Mouse (Mus musculus) thymus, adult 2 months (tissue): Measurements from ENCODE around the gene Olfr642. TPM values are rescaled to one million over a fixed set of nuclear protein-coding genes. Genes with fewer than 3 reads are reported as not detected.

Experiments
- DNase-seq: peaks from one replicate; pipeline ENCODE4 v3.0.0; 2021
- H3K27ac ChIP-seq: fragments of 200-500 bp; 2 replicates; pipeline ENCODE4 v1.5.1; 2012; ENCODE audit warnings: low read length, control low read depth; ENCODE audit not compliant: control insufficient read depth, insufficient read depth
- H3K27me3 ChIP-seq: fragments of 200-500 bp; 2 replicates; pipeline ENCODE4 v1.6.1; 2012; ENCODE audit warnings: mild to moderate bottlenecking, low read length, moderate library complexity, mixed read lengths; ENCODE audit not compliant: control insufficient read depth, insufficient read depth
- H3K36me3 ChIP-seq: fragments of 200-500 bp; 2 replicates; pipeline ENCODE4 v1.6.1; 2012; ENCODE audit warnings: mild to moderate bottlenecking, low read length, moderate library complexity; ENCODE audit not compliant: control insufficient read depth, insufficient read depth
- H3K4me1 ChIP-seq: fragments of 200-500 bp; replicated peaks from 2 replicates; pipeline ENCODE4 v1.6.1; 2012; ENCODE audit warnings: low read length; ENCODE audit not compliant: control insufficient read depth, insufficient read depth
- H3K4me3 ChIP-seq: fragments of 200-500 bp; 2 replicates; pipeline ENCODE4 v1.5.1; 2012; ENCODE audit warnings: mild to moderate bottlenecking, low read length, control low read depth, moderate library complexity; ENCODE audit not compliant: control insufficient read depth, insufficient read depth
- CTCF ChIP-seq: fragments of 200-500 bp; IDR thresholded peaks from 2 replicates; pipeline ENCODE4 v1.5.1; 2012; ENCODE audit warnings: mild to moderate bottlenecking, control low read depth, low read length, moderate library complexity, borderline replicate concordance; ENCODE audit not compliant: control insufficient read depth, poor library complexity, insufficient read depth; ENCODE audit errors: extremely low read depth
- POLR2A ChIP-seq: fragments of 200-500 bp; IDR thresholded peaks from 2 replicates; pipeline ENCODE4 v1.6.1; 2012; ENCODE audit warnings: mild to moderate bottlenecking, low read length, control low read depth, moderate library complexity; ENCODE audit not compliant: control insufficient read depth, poor library complexity, insufficient read depth; ENCODE audit errors: extremely low read depth
- WGBS: fragments of 180-500 bp; shearing (Covaris S2); methylation state at CpG from one replicate; pipeline ENCODE4 v1.1.7; 2018; 5-methylcytosine and 5-hydroxymethylcytosine counted together
- polyA plus RNA-seq: library from polyadenylated mRNA; depleted of rRNA; stranded (reverse); fragments of >200 nt; gene quantifications from 2 replicates; pipeline ENCODE4 v1.2.3, GENCODE M21; 2012; rRNA removed

Gene Olfr642
- polyA plus RNA-seq, 1 experiment, result not detected

- Histone ChIP-seq H3K27me3 (no peaks in the 10 kb centered on the region), H3K4me3 (no peak overlapping the region), H3K27ac (no peak overlapping the region), H3K36me3 (no peaks in the 10 kb centered on the region), H3K4me1 (no peaks in the 10 kb centered on the region)
- no peak for DNase-seq
- TF ChIP-seq POLR2A (no peak), CTCF (no peak)
- 91% methylated on average over 3 of the region's 3 CpGs for WGBS
Measured at GRCm38 (mm10) chr7:104026978-104027377, 25.5 kb downstream of the Olfr642 start.

- Histone ChIP-seq H3K27ac (no peak within 1 kb of the TSS), H3K36me3 (no peaks in the 10 kb centered on the region), H3K27me3 (no peaks in the 10 kb centered on the region), H3K4me3 (no peak within 1 kb of the TSS), H3K4me1 (no peaks in the 10 kb centered on the region)
- TF ChIP-seq CTCF (no peak), POLR2A (no peak)
- WGBS, result 95% methylated on average over 6 of the region's 6 CpGs
- DNase-seq, result no peak
Measured at GRCm38 (mm10) chr7:104025473-104025872, 27.0 kb downstream of the Olfr642 start, which contains the start of gene Olfr640. Olfr640 (minus strand) TSS chr7:104025573.

GRCm38 (mm10) chr7:104021651-104022050 is 30.8 kb downstream of the Olfr642 start:
- Histone ChIP-seq H3K27ac (no peak overlapping the region), H3K4me1 (no peaks in the 10 kb centered on the region), H3K36me3 (no peaks in the 10 kb centered on the region), H3K27me3 (no peaks in the 10 kb centered on the region), H3K4me3 (no peak overlapping the region)
- 95% methylated on average over 6 of the region's 6 CpGs for WGBS
- TF ChIP-seq POLR2A (no peak), CTCF (no peak)
- no peak for DNase-seq

- WGBS, result 97% methylated on average over 1 of the region's 1 CpGs
- H3K4me3 ChIP-seq, result no peak overlapping the region
- no peak for DNase-seq
- no peak for TF ChIP-seq CTCF
- TF ChIP-seq POLR2A, result no peak
- H3K27me3 ChIP-seq, result no peaks in the 10 kb centered on the region
- no peaks in the 10 kb centered on the region for H3K4me1 ChIP-seq
- no peaks in the 10 kb centered on the region for H3K36me3 ChIP-seq
- H3K27ac ChIP-seq, result no peak overlapping the region
Measured at GRCm38 (mm10) chr7:104018953-104019352, 33.5 kb downstream of the Olfr642 start.

GRCm38 (mm10) chr7:104017203-104017602 is 35.3 kb downstream of the Olfr642 start, which contains the start of gene Olfr639:
Olfr639 (minus strand) TSS chr7:104017303.
- Histone ChIP-seq H3K27ac (no peak within 1 kb of the TSS), H3K4me3 (no peak within 1 kb of the TSS), H3K4me1 (no peaks in the 10 kb centered on the region), H3K36me3 (no peaks in the 10 kb centered on the region), H3K27me3 (no peaks in the 10 kb centered on the region)
- TF ChIP-seq CTCF (no peak), POLR2A (no peak)
- no peak for DNase-seq

- Histone ChIP-seq H3K36me3 (no peaks in the 10 kb centered on the region), H3K4me1 (no peaks in the 10 kb centered on the region), H3K27me3 (no peaks in the 10 kb centered on the region), H3K27ac (no peak overlapping the region), H3K4me3 (no peak overlapping the region)
- no peak for DNase-seq
- no peak for TF ChIP-seq POLR2A
- TF ChIP-seq CTCF, result no peak
Measured at GRCm38 (mm10) chr7:103999124-103999523, 53.3 kb downstream of the Olfr642 start.

- no peak for TF ChIP-seq CTCF
- TF ChIP-seq POLR2A, result no peak
- no peak within 1 kb of the TSS for H3K27ac ChIP-seq
- no peak for DNase-seq
- H3K36me3 ChIP-seq, result no peaks in the 10 kb centered on the region
- H3K4me3 ChIP-seq, result no peak within 1 kb of the TSS
- no peaks in the 10 kb centered on the region for H3K4me1 ChIP-seq
- H3K27me3 ChIP-seq, result no peaks in the 10 kb centered on the region
Measured at GRCm38 (mm10) chr7:103998446-103998845, 54.0 kb downstream of the Olfr642 start, which contains the start of gene Olfr638. Olfr638 (plus strand) TSS chr7:103998746.

Other genes with a start within 250 kb of the Olfr642 start
- gene Hbb-bt, start 238.7 kb downstream of the Olfr642 start, polyA plus RNA-seq, result 168 and 261 TPM in 2 replicates
- gene Hbb-bs, start 224.6 kb downstream of the Olfr642 start, polyA plus RNA-seq, result 1,784 and 2,649 TPM in 2 replicates
- not detected in 2 replicates for gene Hbb-bh2, start 212.1 kb downstream of the Olfr642 start, polyA plus RNA-seq
- 0.66 and 0.77 TPM in 2 replicates for gene Hbb-bh1, start 209.5 kb downstream of the Olfr642 start, polyA plus RNA-seq
- 1.1 and 1.4 TPM in 2 replicates for gene Hbb-y, start 199.4 kb downstream of the Olfr642 start, polyA plus RNA-seq
- gene Olfr66, start 166.4 kb downstream of the Olfr642 start, polyA plus RNA-seq, result not detected in 2 replicates
- not detected in 2 replicates for gene Olfr64, start 158.2 kb downstream of the Olfr642 start, polyA plus RNA-seq
- gene Olfr65, start 149.2 kb downstream of the Olfr642 start, polyA plus RNA-seq, result not detected in 2 replicates
- gene Olfr631, start 123.8 kb downstream of the Olfr642 start, polyA plus RNA-seq, result not detected in 2 replicates
- gene Olfr632, start 118.3 kb downstream of the Olfr642 start, polyA plus RNA-seq, result 0.07 TPM in 1 of 2 replicates, not detected in the other
- gene Olfr633, start 108.2 kb downstream of the Olfr642 start, polyA plus RNA-seq, result not detected in 2 replicates
- not detected in 2 replicates for gene Olfr635, start 81.5 kb downstream of the Olfr642 start, polyA plus RNA-seq
- gene Olfr638, start 53.9 kb downstream of the Olfr642 start, polyA plus RNA-seq, result not detected in 2 replicates
- not detected in 2 replicates for gene Olfr639, start 35.4 kb downstream of the Olfr642 start, polyA plus RNA-seq
- not detected in 2 replicates for gene Olfr640, start 27.1 kb downstream of the Olfr642 start, polyA plus RNA-seq
- gene Olfr641, start 17.2 kb downstream of the Olfr642 start, polyA plus RNA-seq, result not detected in 2 replicates
- not detected in 2 replicates for gene 4930516K23Rik, start 8.8 kb upstream of the Olfr642 start, polyA plus RNA-seq
- gene Olfr644, start 19.2 kb upstream of the Olfr642 start, polyA plus RNA-seq, result not detected in 2 replicates
- not detected in 2 replicates for gene Olfr645, start 32.8 kb upstream of the Olfr642 start, polyA plus RNA-seq
- 0.04 TPM in 1 of 2 replicates, not detected in the other for gene Olfr646, start 52.2 kb upstream of the Olfr642 start, polyA plus RNA-seq
- not detected in 2 replicates for gene Ubqln5, start 77.2 kb upstream of the Olfr642 start, polyA plus RNA-seq
- gene Olfr643, start 84.7 kb upstream of the Olfr642 start, polyA plus RNA-seq, result not detected in 2 replicates
- 0.11 TPM in 1 of 2 replicates, not detected in the other for gene Ubqln3, start 90.6 kb upstream of the Olfr642 start, polyA plus RNA-seq
- gene Ubqlnl, start 97.9 kb upstream of the Olfr642 start, polyA plus RNA-seq, result 0.09 TPM in 1 of 2 replicates, not detected in the other
- gene Olfm5, start 112.2 kb upstream of the Olfr642 start, polyA plus RNA-seq, result 0.09 TPM in 2 replicates
- gene Olfr648, start 130.7 kb upstream of the Olfr642 start, polyA plus RNA-seq, result not detected in 2 replicates
- not detected in 2 replicates for gene Olfr649, start 143.3 kb upstream of the Olfr642 start, polyA plus RNA-seq
- gene Trim6, start 166.1 kb upstream of the Olfr642 start, polyA plus RNA-seq, result 0.52 and 0.98 TPM in 2 replicates
- gene Trim34a, start 191.8 kb upstream of the Olfr642 start, polyA plus RNA-seq, result 11.3 and 17.7 TPM in 2 replicates
- gene Trim5, start 235.4 kb upstream of the Olfr642 start, polyA plus RNA-seq, result 1.6 and 2.8 TPM in 2 replicates